Mouse (Mus musculus) heart, embryonic 16.5 days (tissue): ENCODE measurements around the gene Krt18. TPM values are rescaled to one million over a fixed set of nuclear protein-coding genes. Genes with fewer than 3 reads are reported as not detected.
A peak's percentile ranks its signal among the peaks of the same experiment; 100 is the strongest.

Experiments used
- ATAC-seq: fragments of 200-750 bp; cut with Nextera tagmentation; replicated peaks from 2 replicates; pipeline ENCODE4 v1.8.0; 2017; ENCODE audit warnings: moderate number of reproducible peaks; ENCODE audit not compliant: insufficient read depth, low FRiP score; ENCODE audit errors: extremely low read depth
- H3K27ac ChIP-seq: fragments of 300-500 bp; sonication (generic); 2 replicates; pipeline ENCODE4 v1.5.1; 2014; ENCODE audit warnings: mild to moderate bottlenecking, low read length, control low read depth, moderate library complexity
- H3K27me3 ChIP-seq: fragments of 300-500 bp; sonication (generic); 2 replicates; pipeline ENCODE4 v1.6.1; 2014; ENCODE audit warnings: low read length, mixed read lengths; ENCODE audit not compliant: control insufficient read depth, insufficient read depth
- H3K36me3 ChIP-seq: fragments of 300-500 bp; sonication (generic); 2 replicates; pipeline ENCODE4 v1.6.1; 2014; ENCODE audit not compliant: control insufficient read depth, insufficient read depth
- H3K4me1 ChIP-seq: fragments of 300-500 bp; sonication (generic); 2 replicates; pipeline ENCODE4 v1.6.1; 2014; ENCODE audit warnings: low read length, mixed read lengths; ENCODE audit not compliant: control insufficient read depth, insufficient read depth
- H3K4me2 ChIP-seq: fragments of 300-500 bp; sonication (generic); 2 replicates; pipeline ENCODE4 v1.6.1; 2014; ENCODE audit warnings: low read depth, mild to moderate bottlenecking, control low read depth, low read length
- H3K4me3 ChIP-seq: fragments of 300-500 bp; sonication (generic); 2 replicates; pipeline ENCODE4 v1.5.1; 2014; ENCODE audit warnings: mild to moderate bottlenecking, control low read depth, low read length
- H3K9ac ChIP-seq: fragments of 300-500 bp; sonication (generic); 2 replicates; pipeline ENCODE4 v1.6.1; 2014; ENCODE audit warnings: low read length, control low read depth
- H3K9me3 ChIP-seq: fragments of 300-500 bp; sonication (generic); replicated peaks from 2 replicates; pipeline ENCODE4 v1.6.1; 2016; ENCODE audit warnings: low read length; ENCODE audit not compliant: control insufficient read depth
- WGBS: fragments of 180-500 bp; shearing (Covaris S2); extraction: QIAGEN DNeasy Blood & Tissue Kit; methylation state at CpG from one replicate; pipeline ENCODE4 v1.1.7; 2014; 5-methylcytosine and 5-hydroxymethylcytosine counted together
- polyA plus RNA-seq: library from polyadenylated mRNA; unstranded; fragments of >200 nt; fragmentation: Nextera tagmentation; extraction: Ambion mirVana; gene quantifications from 2 replicates; pipeline ENCODE4 v1.2.1, GENCODE M21; 2015

Gene Krt18
- polyA plus RNA-seq, 1 experiment from 2014 or later: 215 TPM

DNA sequence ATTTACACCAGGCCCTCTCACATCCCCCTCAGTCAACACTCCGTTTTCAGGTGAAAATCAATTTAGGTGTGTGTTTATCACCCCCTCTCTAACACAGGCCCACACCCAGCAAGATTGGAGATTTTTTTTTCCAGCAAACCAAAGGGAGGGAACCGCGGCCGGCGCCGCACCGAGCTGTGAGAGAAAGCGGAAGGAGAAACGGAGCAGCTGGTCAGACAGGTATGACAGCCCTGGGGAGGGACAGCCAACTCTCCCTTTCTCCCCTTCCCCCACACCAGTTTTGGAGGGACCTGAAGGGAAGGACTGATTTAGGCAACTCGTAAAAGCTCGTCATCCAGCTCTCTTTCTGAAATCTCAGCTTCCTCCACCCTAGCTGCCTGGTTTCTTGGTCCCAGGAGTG lies 21.7 kb upstream of the Krt18 start:
- Histone ChIP-seq H3K4me1 (peaks cover 7% of the 10 kb centered on the region; the same call in 1 of the 2 replicates), H3K27me3 (peaks cover 25% of the 10 kb centered on the region), H3K4me3 (no peak overlapping the region), H3K4me2 (no peak overlapping the region), H3K9me3 (no peaks in the 10 kb centered on the region), H3K9ac (no peak overlapping the region), H3K27ac (no peak overlapping the region), H3K36me3 (no peaks in the 10 kb centered on the region)
- WGBS: 40% methylated on average over 11 of the region's 11 CpGs
- ATAC-seq: no peak

DNA sequence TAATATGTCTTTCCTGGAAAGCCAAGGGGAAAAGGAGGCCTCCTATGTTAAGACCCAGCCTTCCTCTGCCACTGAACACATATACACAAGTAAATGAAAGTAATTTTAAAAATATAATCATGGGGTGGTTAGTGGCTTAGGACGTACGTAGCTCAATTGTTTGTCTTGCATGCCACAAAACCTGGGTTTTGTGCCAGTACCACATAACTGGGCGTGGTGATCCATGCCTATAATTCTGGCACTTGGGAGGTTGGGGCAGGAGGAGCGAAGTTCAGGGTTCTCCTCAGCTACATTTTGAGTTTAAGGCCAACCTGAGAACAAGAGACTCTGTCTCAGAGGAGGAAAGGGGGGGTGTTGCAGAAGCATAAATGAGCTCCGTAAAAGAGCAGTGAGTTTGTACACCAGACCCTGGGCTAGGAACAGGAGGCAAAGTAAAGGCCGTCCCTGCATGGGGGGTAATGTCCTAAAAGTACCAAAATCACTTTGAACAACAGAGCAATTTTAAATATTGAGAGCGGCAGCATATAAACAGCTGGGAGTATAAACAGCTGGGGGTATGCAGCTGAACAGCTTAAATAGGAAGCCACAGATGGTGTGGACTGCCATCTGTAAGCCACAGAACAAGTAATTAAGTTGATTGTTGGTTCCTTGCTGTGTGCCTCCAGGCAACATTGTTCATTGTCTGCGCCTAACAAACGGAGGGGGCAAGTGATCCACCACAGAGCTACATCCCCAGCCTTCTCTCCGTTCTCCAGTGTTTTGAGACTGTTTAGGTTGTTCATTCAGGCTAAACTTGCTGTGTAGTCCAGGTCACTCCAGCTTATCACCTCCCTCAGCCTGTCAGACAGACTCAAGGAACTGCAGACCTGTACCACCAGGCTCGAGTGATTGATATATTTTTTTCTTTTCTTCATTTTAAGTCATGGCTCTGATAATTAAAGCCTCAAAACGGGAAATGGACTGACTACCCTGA lies 20.6 kb upstream of the Krt18 start:
- Histone ChIP-seq H3K4me3 (no peak overlapping the region), H3K4me1 (peaks cover 7% of the 10 kb centered on the region; the same call in 1 of the 2 replicates), H3K36me3 (no peaks in the 10 kb centered on the region), H3K4me2 (no peak overlapping the region), H3K27ac (no peak overlapping the region), H3K9me3 (no peaks in the 10 kb centered on the region), H3K27me3 (peaks cover 18% of the 10 kb centered on the region), H3K9ac (no peak overlapping the region)
- 68% methylated on average over 12 of the region's 12 CpGs for WGBS
- no peak for ATAC-seq

DNA sequence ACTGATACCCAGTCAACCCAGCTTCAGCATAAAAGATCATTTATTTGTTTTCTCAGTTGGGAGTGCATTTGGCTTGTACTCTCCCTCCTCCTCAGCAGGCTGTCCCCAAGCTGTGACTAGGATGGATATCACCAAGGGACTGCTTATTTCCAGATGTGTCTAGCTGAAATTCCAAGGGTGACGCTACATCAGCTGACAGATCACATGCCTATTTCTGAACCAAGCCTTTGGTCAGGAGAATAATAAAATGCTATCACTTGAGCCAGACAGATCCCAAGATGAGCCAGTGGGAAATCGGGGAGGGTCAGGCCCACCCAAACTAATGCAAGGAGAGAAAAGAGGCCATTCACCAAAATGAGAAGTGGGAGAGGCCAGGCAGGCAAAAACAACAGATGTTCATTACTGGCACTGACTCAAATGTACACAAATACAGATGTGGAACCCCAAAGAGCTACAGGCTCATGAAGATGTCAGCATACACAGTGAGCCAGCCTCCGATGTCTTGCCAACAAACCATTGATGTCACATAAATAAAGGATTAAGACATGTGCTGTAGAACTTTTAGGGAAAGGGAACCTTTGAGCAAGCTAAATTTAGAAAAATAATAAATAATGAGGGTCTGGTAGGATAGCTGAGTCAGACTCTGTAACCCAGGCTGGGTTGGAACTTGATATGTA lies 17.3 kb upstream of the Krt18 start:
- no peak for ATAC-seq
- Histone ChIP-seq H3K4me1 (peaks cover 5% of the 10 kb centered on the region; the same call in 1 of the 2 replicates), H3K4me3 (no peak overlapping the region), H3K27me3 (peaks cover 2% of the 10 kb centered on the region), H3K9ac (no peak overlapping the region), H3K9me3 (no peaks in the 10 kb centered on the region), H3K27ac (no peak overlapping the region), H3K36me3 (no peaks in the 10 kb centered on the region), H3K4me2 (no peak overlapping the region)
- WGBS: 69% methylated on average over 3 of the region's 3 CpGs

DNA sequence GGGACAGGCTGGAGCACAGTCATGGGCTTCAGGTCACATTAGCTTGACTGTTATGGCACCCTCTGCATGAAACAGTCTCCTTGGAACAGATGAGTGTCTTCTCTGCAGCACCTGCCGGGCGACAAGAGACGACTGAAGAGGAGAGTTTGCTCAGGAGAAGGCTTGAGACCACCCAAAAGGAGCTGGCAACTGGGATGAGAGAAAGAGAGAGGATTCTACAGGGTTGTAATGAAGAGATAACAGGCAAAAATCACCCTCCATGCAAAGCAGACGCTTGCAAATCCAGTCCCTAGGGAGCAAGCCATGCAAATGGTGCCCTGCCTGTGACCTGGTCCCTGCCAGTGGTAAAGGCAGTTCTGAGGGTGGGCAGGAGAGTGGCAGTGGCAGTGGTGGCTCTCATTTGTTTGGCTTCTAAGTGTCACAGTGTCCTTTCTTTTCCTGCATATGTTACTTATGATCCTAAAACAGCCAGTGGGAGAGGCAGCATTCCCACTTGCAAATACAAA lies 15.7 kb upstream of the Krt18 start:
- no peak overlapping the region for H3K27ac ChIP-seq
- H3K4me2 ChIP-seq: no peak overlapping the region
- no peaks in the 10 kb centered on the region for H3K9me3 ChIP-seq
- H3K4me3 ChIP-seq: no peak overlapping the region
- no peaks in the 10 kb centered on the region for H3K36me3 ChIP-seq
- H3K9ac ChIP-seq: no peak overlapping the region
- H3K4me1 ChIP-seq: peaks cover 11% of the 10 kb centered on the region
- H3K27me3 ChIP-seq: no peaks in the 10 kb centered on the region
- ATAC-seq: no peak
- WGBS: 68% methylated on average over 4 of the region's 4 CpGs

DNA sequence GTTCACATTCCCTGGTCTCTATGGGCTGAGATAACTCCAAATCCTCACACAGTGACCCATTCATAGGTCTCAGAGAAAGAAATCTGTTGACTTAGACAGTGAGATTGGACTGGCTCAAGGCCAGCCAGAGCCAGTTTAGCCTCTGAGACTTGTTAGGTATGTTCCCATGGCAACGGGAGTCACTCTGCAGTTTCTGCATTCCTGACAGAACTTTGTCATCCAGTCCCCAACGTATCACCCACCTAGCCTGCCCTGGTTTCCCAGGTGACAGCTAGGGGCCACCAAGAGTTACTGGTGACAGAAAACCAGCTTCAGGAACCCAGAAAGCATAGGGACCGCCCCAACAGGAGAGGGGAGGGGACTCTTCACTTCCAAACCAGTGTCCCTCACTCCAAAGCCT lies 14.3 kb upstream of the Krt18 start:
- no peak overlapping the region for H3K27ac ChIP-seq

DNA sequence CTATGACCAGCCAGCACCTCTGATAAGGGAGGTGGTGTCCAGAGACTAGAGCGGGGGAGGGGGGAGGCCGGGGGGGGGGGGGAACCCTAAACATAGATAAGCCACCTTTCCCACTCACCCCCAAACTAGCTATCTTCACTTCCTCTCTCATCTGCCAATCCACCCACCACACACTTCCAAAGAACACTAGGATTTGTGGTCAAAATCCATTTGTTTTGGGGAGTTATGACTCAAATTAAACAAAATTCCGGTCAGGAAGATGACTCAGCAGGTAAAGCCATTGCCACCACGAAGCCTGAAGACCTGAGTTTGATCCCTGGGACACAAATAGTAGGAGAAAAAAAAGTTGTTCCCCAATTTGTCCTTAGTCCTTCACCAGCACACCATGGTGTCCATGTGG lies 13.1 kb upstream of the Krt18 start:
- peaks cover 11% of the 10 kb centered on the region for H3K4me1 ChIP-seq
- H3K27ac ChIP-seq: no peak overlapping the region
- H3K9me3 ChIP-seq: no peaks in the 10 kb centered on the region
- no peak for ATAC-seq
- H3K36me3 ChIP-seq: no peaks in the 10 kb centered on the region
- no peak overlapping the region for H3K4me3 ChIP-seq
- 48% methylated on average over 2 of the region's 4 CpGs for WGBS
- no peak overlapping the region for H3K9ac ChIP-seq
- H3K4me2 ChIP-seq: no peak overlapping the region
- no peaks in the 10 kb centered on the region for H3K27me3 ChIP-seq

More for the DNA sequence above, 14.3 kb upstream of the Krt18 start:
- 35% methylated on average over 3 of the region's 3 CpGs for WGBS
- no peak for ATAC-seq
- Histone ChIP-seq H3K9me3 (no peaks in the 10 kb centered on the region), H3K27me3 (no peaks in the 10 kb centered on the region), H3K36me3 (no peaks in the 10 kb centered on the region), H3K4me1 (peaks cover 11% of the 10 kb centered on the region), H3K9ac (no peak overlapping the region), H3K4me3 (no peak overlapping the region), H3K4me2 (no peak overlapping the region)

DNA sequence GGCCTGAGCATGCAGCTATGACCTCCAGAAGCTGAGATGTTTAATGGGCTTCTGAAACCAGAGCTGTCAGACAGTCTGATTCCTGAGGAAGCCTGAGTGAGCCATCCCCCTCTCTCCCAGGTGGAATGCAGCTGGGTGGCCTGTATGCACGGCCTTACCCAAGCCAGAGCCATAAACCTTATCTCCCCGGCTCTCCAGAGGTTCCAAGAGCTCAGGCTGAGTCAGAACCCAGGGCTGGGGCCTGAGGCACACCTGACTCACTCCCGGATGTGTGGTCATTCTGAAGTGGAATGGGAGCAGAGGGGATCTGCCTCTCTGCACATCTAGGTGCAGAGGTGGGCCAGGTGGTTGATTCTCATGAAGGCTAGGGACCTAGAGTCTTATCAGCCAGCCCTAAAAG lies 11.9 kb upstream of the Krt18 start:
- Histone ChIP-seq H3K4me2 (no peak overlapping the region), H3K9me3 (no peaks in the 10 kb centered on the region), H3K9ac (no peak overlapping the region), H3K27ac (peak overlapping the region; percentile 20), H3K36me3 (no peaks in the 10 kb centered on the region), H3K4me1 (peaks cover 11% of the 10 kb centered on the region), H3K27me3 (no peaks in the 10 kb centered on the region), H3K4me3 (no peak overlapping the region)
- ATAC-seq: peak; percentile 30; the same call in 1 of the 2 replicates
- 14% methylated on average over 3 of the region's 3 CpGs for WGBS

DNA sequence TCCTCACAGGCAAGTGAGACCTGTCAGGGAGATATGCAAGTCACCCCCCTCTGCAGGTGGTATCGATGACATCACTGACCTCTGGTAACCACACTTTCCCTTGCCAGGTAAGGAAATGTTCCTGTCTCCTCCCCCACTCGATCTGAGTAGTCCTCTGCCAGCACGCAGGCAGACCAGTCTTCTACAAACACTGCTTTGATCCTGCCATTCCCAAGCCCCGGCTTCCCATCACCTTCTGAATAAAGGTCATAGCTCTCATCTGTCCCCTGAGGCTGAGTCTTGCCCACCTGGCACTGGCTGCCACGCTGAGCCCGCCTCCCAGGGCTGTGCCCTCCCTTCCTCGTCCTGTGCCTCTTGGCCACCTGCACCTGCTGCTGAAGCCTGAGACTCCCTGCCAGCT lies 11.2 kb upstream of the Krt18 start:
- no peak overlapping the region; the same call in 1 of the 2 replicates for H3K27ac ChIP-seq
- WGBS: 38% methylated on average over 7 of the region's 7 CpGs

More for the DNA sequence above, 11.2 kb upstream of the Krt18 start:
- Histone ChIP-seq H3K4me1 (peaks cover 11% of the 10 kb centered on the region), H3K4me3 (no peak overlapping the region), H3K4me2 (no peak overlapping the region), H3K36me3 (no peaks in the 10 kb centered on the region), H3K27me3 (no peaks in the 10 kb centered on the region), H3K9me3 (no peaks in the 10 kb centered on the region), H3K9ac (no peak overlapping the region)
- ATAC-seq: no peak
